Mouse (Mus musculus) heart, postnatal 0 days (tissue): ENCODE measurements around the gene Tmem229b.

ENCODE experiments used
- CTCF ChIP-seq: IDR thresholded peaks from 2 replicates; pipeline ENCODE4 v1.5.1; 2016; ENCODE audit warnings: antibody characterized with exemption, control low read depth, low read depth
- EP300 ChIP-seq: IDR thresholded peaks from 2 replicates; pipeline ENCODE4 v1.6.1; 2016; ENCODE audit warnings: antibody characterized with exemption, low read depth

GRCm38 (mm10) chr12:79048898-79049297 lies 41.5 kb upstream of the Tmem229b start:
- TF ChIP-seq CTCF (no peak), EP300 (peak; percentile 98)
